Mouse (Mus musculus): ENCODE measurements at regions not wholly inside any gene's neighbourhood (a gene's known extent, or its start where the extent isn't known, plus 50 kb on each side); places are given as distances from the start of the nearest gene placed in this dataset.
"Not testable (repeated sequence)": the region's sequence is repeated elsewhere in the genome, so short reads cannot be mapped to it uniquely, and the experiment has no call there.

- DNase-seq (ENCODE audit: low read depth, low spot score) = no peak
- TF ChIP-seq SIN3A (IDR thresholded peaks at IDR 0.05; ENCODE audit: low read length) (no peak), BHLHE40 (IDR thresholded peaks at IDR 0.05; ENCODE audit: borderline replicate concordance, low read depth, low read length) (no peak), POLR2AphosphoS2 (IDR thresholded peaks at IDR 0.05; ENCODE audit: low read length) (no peak), NRF1 (IDR thresholded peaks at IDR 0.05; ENCODE audit: insufficient read depth, low read depth, low read length, poor library complexity, severe bottlenecking) (no peak)
- H3K4me3 ChIP-seq (ENCODE audit: control insufficient read depth in 1 of 2, insufficient read depth in 1 of 2, low read depth in 2 of 2, low read length in 2 of 2) = no peak overlapping the region
- H3K79me2 ChIP-seq (ENCODE audit: control insufficient read depth, insufficient read depth, low read length, poor library complexity) = no peaks in the 10 kb centered on the region
- no peaks in the 10 kb centered on the region for H3K27me3 ChIP-seq (ENCODE audit: control insufficient read depth in 1 of 2, insufficient read depth in 2 of 2, low read length in 2 of 2)
- H3K9ac ChIP-seq (ENCODE audit: control insufficient read depth, low read depth, low read length, poor library complexity, severe bottlenecking) = no peak overlapping the region
- no peaks in the 10 kb centered on the region for H3K9me3 ChIP-seq (replicated peaks; ENCODE audit: insufficient read depth, low read length)
- H3K36me3 ChIP-seq (ENCODE audit: control insufficient read depth in 1 of 2, insufficient read depth in 2 of 2, low read length in 2 of 2) = no peaks in the 10 kb centered on the region
- H3K27ac ChIP-seq (ENCODE audit: control insufficient read depth, low read depth, low read length) = no peak overlapping the region
- no peaks in the 10 kb centered on the region for H3K4me1 ChIP-seq (ENCODE audit: control insufficient read depth in 1 of 2, insufficient read depth in 2 of 2, low read length in 2 of 2)
Observed at GRCm38 (mm10) chr1:8097046-8097445, 3289.4 kb downstream of the Gm37988 start.

GRCm38 (mm10) chr1:8123021-8123420, 3290.9 kb upstream of the A830018L16Rik start:
- peak; percentile 93 for DNase-seq (ENCODE audit: low read depth, low spot score)
- H3K9ac ChIP-seq (ENCODE audit: control insufficient read depth, low read depth, low read length, poor library complexity, severe bottlenecking); H3K27me3 ChIP-seq (ENCODE audit: control insufficient read depth in 1 of 2, insufficient read depth in 2 of 2, low read length in 2 of 2); H3K79me2 ChIP-seq (ENCODE audit: control insufficient read depth, insufficient read depth, low read length, poor library complexity); H3K4me1 ChIP-seq (ENCODE audit: control insufficient read depth in 1 of 2, insufficient read depth in 2 of 2, low read length in 2 of 2); H3K27ac ChIP-seq (ENCODE audit: control insufficient read depth, low read depth, low read length); H3K4me3 ChIP-seq (ENCODE audit: control insufficient read depth in 1 of 2, insufficient read depth in 1 of 2, low read depth in 2 of 2, low read length in 2 of 2); H3K9me3 ChIP-seq (replicated peaks; ENCODE audit: insufficient read depth, low read length); H3K36me3 ChIP-seq (ENCODE audit: control insufficient read depth in 1 of 2, insufficient read depth in 2 of 2, low read length in 2 of 2): not testable (repeated sequence)
- TF ChIP-seq MXI1 (IDR thresholded peaks at IDR 0.05; ENCODE audit: low read depth, low read length) = peak; percentile 77
- TF ChIP-seq SIN3A (IDR thresholded peaks at IDR 0.05; ENCODE audit: low read length) = peak; percentile 94
- TF ChIP-seq TBP (IDR thresholded peaks at IDR 0.05; ENCODE audit: low read depth, low read length) = peak; percentile 56

GRCm38 (mm10) chr1:8134434-8135433, 3279.2 kb upstream of the A830018L16Rik start:
- TF ChIP-seq GATA1 (IDR thresholded peaks at IDR 0.05; ENCODE audit: low read depth, low read length) (peak; percentile 88; the same call in 1 of the 2 replicates), EP300 (IDR thresholded peaks at IDR 0.05; ENCODE audit: low read depth in 1 of 2, low read length in 2 of 2) (peak; percentile 76 to 91), MYB (IDR thresholded peaks at IDR 0.05; ENCODE audit: low read depth, low read length) (peak; percentile 75), RCOR1 (IDR thresholded peaks at IDR 0.05; ENCODE audit: low read depth, low read length) (peak; percentile 68; the same call in 1 of the 2 replicates), ETS1 (IDR thresholded peaks at IDR 0.05; ENCODE audit: low read depth, low read length) (peak; percentile 70; the same call in 1 of the 2 replicates), CHD2 (IDR thresholded peaks at IDR 0.05; ENCODE audit: low read length) (peak; percentile 71), TCF12 (IDR thresholded peaks at IDR 0.05; ENCODE audit: low read depth, low read length) (peak; percentile 85), POLR2A (IDR thresholded peaks at IDR 0.05; ENCODE audit: control insufficient read depth in 1 of 2, insufficient read depth in 1 of 2, low read depth in 1 of 2, low read length in 2 of 2, poor library complexity in 1 of 2) (peak in 1 of 2 experiments; percentile 27; a peak in 1 of 4 replicates), TAL1 (IDR thresholded peaks at IDR 0.05; ENCODE audit: low read length) (peak; percentile 55; the same call in 1 of the 2 replicates)
- Histone ChIP-seq H3K9ac (ENCODE audit: control insufficient read depth, low read depth, low read length, poor library complexity, severe bottlenecking) (peak overlapping the region; percentile 53), H3K4me1 (ENCODE audit: control insufficient read depth in 1 of 2, insufficient read depth in 2 of 2, low read length in 2 of 2) (peaks cover 14 to 19% of the 10 kb centered on the region in 2 experiments), H3K4me3 (ENCODE audit: control insufficient read depth in 1 of 2, insufficient read depth in 1 of 2, low read depth in 2 of 2, low read length in 2 of 2) (peak overlapping the region in 1 of 2 experiments; percentile 27; a peak in 2 of 4 replicates), H3K36me3 (ENCODE audit: control insufficient read depth in 1 of 2, insufficient read depth in 2 of 2, low read length in 2 of 2) (peaks cover 0 to 31% of the 10 kb centered on the region in 2 experiments; a peak in 2 of 4 replicates), H3K27ac (ENCODE audit: control insufficient read depth, low read depth, low read length) (peak overlapping the region; percentile 100)
- not testable (repeated sequence) for H3K9me3 ChIP-seq (replicated peaks; ENCODE audit: insufficient read depth, low read length); H3K79me2 ChIP-seq (ENCODE audit: control insufficient read depth, insufficient read depth, low read length, poor library complexity); H3K27me3 ChIP-seq (ENCODE audit: control insufficient read depth in 1 of 2, insufficient read depth in 2 of 2, low read length in 2 of 2)
- DNase-seq (ENCODE audit: low read depth, low spot score) = peak; percentile 77
